8 mouse cellular contexts compared by ENCODE assay signal in genomic region chr15:31452336-31453097, GRCm38 (mm10). TPM values are rescaled to one million over a fixed set of nuclear protein-coding genes. Genes with fewer than 3 reads are reported as not detected.
DNase-seq lines count a peak whose midpoint lies in the region; ATAC-seq and TF ChIP-seq lines count a peak whose summit lies in the region.

No protein-coding gene starts in this region.

- no peak for ATAC-seq in kidney, postnatal 0 days (replicated peaks; ENCODE audit: low FRiP score, low read depth)
- no peak for ATAC-seq in embryonic facial prominence, embryonic 14.5 days (ENCODE audit: low read depth)
- ATAC-seq in intestine, postnatal 0 days: no peak
- ATAC-seq in erythroid progenitor cell, adult 5-6 weeks (replicated peaks; ENCODE audit: low FRiP score, poor library complexity, severe bottlenecking): no peak

- peak overlapping the region; percentile 59; the same call in 1 of the 2 replicates for H3K9ac ChIP-seq in kidney, postnatal 0 days (ENCODE audit: low read depth, low read length)
- H3K9ac ChIP-seq in embryonic facial prominence, embryonic 14.5 days (ENCODE audit: low read depth, low read length): peak overlapping the region; percentile 73; the same call in 1 of the 2 replicates
- no peak overlapping the region for H3K9ac ChIP-seq in intestine, postnatal 0 days (ENCODE audit: low read depth, low read length)

- H3K36me3 ChIP-seq in kidney, postnatal 0 days (ENCODE audit: insufficient read depth, low read length): no peaks in the 10 kb centered on the region
- H3K36me3 ChIP-seq in embryonic facial prominence, embryonic 14.5 days (ENCODE audit: control insufficient read depth, insufficient read depth, low read length): peaks cover 7% of the 10 kb centered on the region; the same call in 1 of the 2 replicates
- no peaks in the 10 kb centered on the region for H3K36me3 ChIP-seq in intestine, postnatal 0 days (ENCODE audit: control insufficient read depth, insufficient read depth)

- H3K27me3 ChIP-seq in kidney, postnatal 0 days (ENCODE audit: insufficient read depth, low read length): no peaks in the 10 kb centered on the region
- no peaks in the 10 kb centered on the region for H3K27me3 ChIP-seq in embryonic facial prominence, embryonic 14.5 days (replicated peaks; ENCODE audit: control insufficient read depth, insufficient read depth, low read length)
- H3K27me3 ChIP-seq in intestine, postnatal 0 days (replicated peaks; ENCODE audit: control insufficient read depth, insufficient read depth, low read length): no peaks in the 10 kb centered on the region

- peak overlapping the region; percentile 60 for H3K4me3 ChIP-seq in kidney, postnatal 0 days (replicated peaks; ENCODE audit: low read depth, low read length)
- peak overlapping the region; percentile 68 for H3K4me3 ChIP-seq in embryonic facial prominence, embryonic 14.5 days (ENCODE audit: low read depth, low read length)
- H3K4me3 ChIP-seq in intestine, postnatal 0 days (ENCODE audit: low read depth, low read length): peak overlapping the region; percentile 67

- no peak for DNase-seq in kidney, postnatal 0 days (ENCODE audit: low spot score)
- DNase-seq in kidney, adult 11 months: no peak
- DNase-seq in embryonic facial prominence, embryonic 14.5 days (ENCODE audit: low spot score): no peak
- DNase-seq in naive thymus-derived CD4-positive, alpha-beta T cell, adult 2 months (ENCODE audit: low read depth): peak; percentile 23
- DNase-seq in layer of hippocampus, postnatal 14 days (ENCODE audit: low spot score in 2 of 2): no peak
- no peak for DNase-seq in layer of hippocampus, postnatal 10 days (ENCODE audit: low spot score in 2 of 2)

- peak overlapping the region; percentile 85 for H3K4me2 ChIP-seq in kidney, postnatal 0 days (ENCODE audit: low read length)
- H3K4me2 ChIP-seq in embryonic facial prominence, embryonic 14.5 days (ENCODE audit: low read depth, low read length): peak overlapping the region; percentile 89
- H3K4me2 ChIP-seq in intestine, postnatal 0 days (replicated peaks; ENCODE audit: low read depth): peak overlapping the region; percentile 87

- no peaks in the 10 kb centered on the region for H3K4me1 ChIP-seq in kidney, postnatal 0 days (replicated peaks; ENCODE audit: insufficient read depth, low read length)
- H3K4me1 ChIP-seq in embryonic facial prominence, embryonic 14.5 days (ENCODE audit: control insufficient read depth, insufficient read depth, low read length): 0 out of 2 replicates have a peak, but pooled peaks cover 4% of the 10 kb centered on the region
- H3K4me1 ChIP-seq in intestine, postnatal 0 days (replicated peaks; ENCODE audit: control insufficient read depth, insufficient read depth, low read length): peaks cover 4% of the 10 kb centered on the region; the same call in 1 of the 2 replicates

- no peaks in the 10 kb centered on the region for H3K9me3 ChIP-seq in kidney, postnatal 0 days (replicated peaks; ENCODE audit: low read length)
- no peaks in the 10 kb centered on the region for H3K9me3 ChIP-seq in embryonic facial prominence, embryonic 14.5 days (ENCODE audit: control insufficient read depth, low read length)
- H3K9me3 ChIP-seq in intestine, postnatal 0 days (ENCODE audit: control insufficient read depth): no peaks in the 10 kb centered on the region

- TF ChIP-seq CTCF in kidney, postnatal 0 days (IDR thresholded peaks at IDR 0.05; ENCODE audit: low read depth): no peak
- TF ChIP-seq CTCF in intestine, postnatal 0 days (IDR thresholded peaks at IDR 0.05; ENCODE audit: low read depth): no peak

- H3K27ac ChIP-seq in kidney, postnatal 0 days: no peak overlapping the region
- H3K27ac ChIP-seq in embryonic facial prominence, embryonic 14.5 days (replicated peaks; ENCODE audit: low read depth, low read length): peak overlapping the region; percentile 70
- H3K27ac ChIP-seq in intestine, postnatal 0 days (ENCODE audit: low read depth, low read length): peak overlapping the region; percentile 9; the same call in 1 of the 2 replicates

- 41% methylated on average over 18 of the region's 18 CpGs for WGBS in kidney, postnatal 0 days
- WGBS in embryonic facial prominence, embryonic 14.5 days: 46% methylated on average over 18 of the region's 18 CpGs
- 49% methylated on average over 18 of the region's 18 CpGs for WGBS in intestine, postnatal 0 days

RNA-seq across cellular contexts. Expression of gene Ropn1l, which starts 1.0 kb away (rescaled TPM):
- 5.2 and 5.8 TPM in 2 replicates for polyA plus RNA-seq in kidney, postnatal 0 days (2015; fragmentation: Nextera tagmentation; extraction: Ambion mirVana)
- polyA plus RNA-seq in embryonic facial prominence, embryonic 14.5 days (2014; fragmentation: Nextera tagmentation; extraction: Ambion mirVana): 2.1 and 3.5 TPM in 2 replicates
- 0.69 and 1.2 TPM in 2 replicates for polyA plus RNA-seq in intestine, postnatal 0 days (2015; fragmentation: Nextera tagmentation; extraction: Ambion mirVana)
- total RNA-seq in erythroid progenitor cell, adult 5-6 weeks (2015; ENCODE audit: low replicate concordance): 7.5 TPM in 1 of 2 replicates, not detected in the other
- not detected in 2 replicates for total RNA-seq in erythroid progenitor cell, adult 5-6 weeks (2017; ENCODE audit: low replicate concordance)
- 1 to 10 TPM in 1 of 2 experiments, not detected in 1; 1.3 TPM for total RNA-seq in layer of hippocampus, postnatal 14 days (2021)
- total RNA-seq in layer of hippocampus, postnatal 10 days (2021): 1 to 10 TPM in 1 of 2 experiments, under 1 TPM in 1; 0.85 to 1.6 TPM
